Mouse (Mus musculus) lung, adult 2 months (tissue): ENCODE data around the gene Gpr173.

Source experiments
- CTCF ChIP-seq: fragments of 200-500 bp; IDR thresholded peaks from 2 replicates; pipeline ENCODE4 v1.5.1; 2011; ENCODE audit warnings: mild to moderate bottlenecking, low read length, control low read depth; ENCODE audit not compliant: insufficient read depth
- POLR2A ChIP-seq: fragments of 200-500 bp; IDR thresholded peaks from 2 replicates; pipeline ENCODE4 v1.6.1; 2011; ENCODE audit warnings: low read depth, mild to moderate bottlenecking, control low read depth, low read length, borderline replicate concordance; ENCODE audit errors: extremely low read depth

DNA sequence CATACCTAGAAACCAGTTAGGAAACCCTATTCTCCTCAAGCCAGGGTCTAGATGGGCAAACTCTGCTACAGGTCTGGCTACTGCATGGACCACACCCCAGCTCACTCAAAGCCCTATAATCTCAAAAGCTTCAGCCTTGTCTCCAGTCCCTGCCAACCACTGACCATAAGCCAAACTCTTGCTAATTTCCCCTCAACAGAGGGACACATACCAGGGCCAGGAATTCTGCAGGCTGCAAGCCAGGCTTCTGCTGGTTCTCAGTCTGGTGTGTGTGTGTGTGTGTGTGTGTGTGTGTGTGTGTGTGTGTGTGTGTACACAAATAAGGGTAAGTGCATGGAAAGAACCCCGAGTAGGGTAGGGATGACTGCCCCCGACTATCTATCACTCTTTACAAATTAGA lies 2.1 kb downstream of the Gpr173 start:
- TF ChIP-seq CTCF (no peak), POLR2A (no peak)
